Mouse (Mus musculus): ENCODE data around the gene Arhgap44. TPM values are rescaled to one million over a fixed set of nuclear protein-coding genes. Genes with fewer than 3 reads are reported as not detected.

Gene Arhgap44
- polyA plus RNA-seq, 1 experiment: 7.5 TPM

- Histone ChIP-seq H3K4me2 (ENCODE audit: low read depth) (no peak overlapping the region), H3K27me3 (ENCODE audit: control insufficient read depth, insufficient read depth, insufficient read length) (no peaks in the 10 kb centered on the region), H3K79me2 (ENCODE audit: control insufficient read depth, insufficient read depth) (no peaks in the 10 kb centered on the region), H3K36me3 (ENCODE audit: control insufficient read depth, insufficient read depth) (no peaks in the 10 kb centered on the region), H3K4me3 (no peak overlapping the region), H3ac (ENCODE audit: control insufficient read depth, insufficient read length) (no peak overlapping the region)
- TF ChIP-seq SRF (IDR thresholded peaks at IDR 0.05; ENCODE audit: control insufficient read depth, insufficient read length, low read depth): no peak
- TF ChIP-seq USF1 (IDR thresholded peaks at IDR 0.05; ENCODE audit: low read depth): no peak
- no peak for TF ChIP-seq TCF12 (IDR thresholded peaks at IDR 0.05; ENCODE audit: insufficient read depth, poor library complexity, severe bottlenecking)
- no peak for TF ChIP-seq E2F4 (IDR thresholded peaks at IDR 0.05; ENCODE audit: insufficient read depth)
- TF ChIP-seq MAX (IDR thresholded peaks at IDR 0.05; ENCODE audit: low read depth): no peak
- TF ChIP-seq POLR2A (IDR thresholded peaks at IDR 0.05; ENCODE audit: insufficient read length, low read depth): no peak
- TF ChIP-seq POLR2AphosphoS2 (IDR thresholded peaks at IDR 0.05; ENCODE audit: insufficient read length, low read depth): no peak
- no peak for TF ChIP-seq CEBPB (IDR thresholded peaks at IDR 0.05; ENCODE audit: insufficient read depth, poor library complexity, severe bottlenecking)
- TF ChIP-seq MYOD1 (IDR thresholded peaks at IDR 0.05; ENCODE audit: control insufficient read depth in 1 of 3, insufficient read length in 2 of 3, low read depth in 2 of 3): no peak
Observed at GRCm38 (mm10) chr11:65013906-65014305, 148.9 kb downstream of the Arhgap44 start.

GRCm38 (mm10) chr11:65006047-65006446 is 156.7 kb downstream of the Arhgap44 start:
- H3K27me3 ChIP-seq (ENCODE audit: control insufficient read depth, insufficient read depth, insufficient read length): no peaks in the 10 kb centered on the region
- H3K36me3 ChIP-seq (ENCODE audit: control insufficient read depth, insufficient read depth): peaks cover 3% of the 10 kb centered on the region
- H3K79me2 ChIP-seq (ENCODE audit: control insufficient read depth, insufficient read depth): no peaks in the 10 kb centered on the region
- no peak overlapping the region for H3K4me2 ChIP-seq (ENCODE audit: low read depth)
- TF ChIP-seq TCF12 (IDR thresholded peaks at IDR 0.05; ENCODE audit: insufficient read depth, poor library complexity, severe bottlenecking) (no peak), USF1 (IDR thresholded peaks at IDR 0.05; ENCODE audit: low read depth) (no peak), SRF (IDR thresholded peaks at IDR 0.05; ENCODE audit: control insufficient read depth, insufficient read length, low read depth) (no peak), REST (IDR thresholded peaks at IDR 0.05; ENCODE audit: insufficient read depth, insufficient read length) (no peak), MAX (IDR thresholded peaks at IDR 0.05; ENCODE audit: low read depth) (no peak), TCF3 (IDR thresholded peaks at IDR 0.05; ENCODE audit: insufficient read length, low read depth) (no peak)
- no peak overlapping the region for H3ac ChIP-seq (ENCODE audit: control insufficient read depth, insufficient read length)
- no peak overlapping the region for H3K4me3 ChIP-seq

DNA sequence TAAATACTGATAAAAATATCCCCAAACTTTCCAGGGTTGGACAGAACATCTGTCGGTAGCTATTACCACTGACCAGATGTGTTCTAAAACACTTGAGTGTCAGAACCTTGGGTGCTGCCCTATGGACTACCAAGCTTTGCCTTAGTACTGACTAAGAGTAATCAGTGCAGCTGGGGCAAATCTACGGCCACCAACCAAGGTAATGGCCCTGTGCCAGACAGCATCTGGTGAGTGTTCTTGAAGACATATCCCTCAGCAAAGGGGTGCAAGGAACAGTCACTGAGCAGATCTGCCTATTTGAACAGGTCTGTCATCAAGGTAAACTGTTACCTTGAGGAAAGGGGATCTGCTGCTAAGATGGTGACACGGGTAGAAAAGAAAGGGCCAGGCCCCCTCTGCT is 157.9 kb downstream of the Arhgap44 start:
- H3K4me2 ChIP-seq (ENCODE audit: low read depth): no peak overlapping the region
- no peak overlapping the region for H3ac ChIP-seq (ENCODE audit: control insufficient read depth, insufficient read length)
- no peaks in the 10 kb centered on the region for H3K27me3 ChIP-seq (ENCODE audit: control insufficient read depth, insufficient read depth, insufficient read length)
- H3K36me3 ChIP-seq (ENCODE audit: control insufficient read depth, insufficient read depth): peaks cover 3% of the 10 kb centered on the region
- no peaks in the 10 kb centered on the region for H3K79me2 ChIP-seq (ENCODE audit: control insufficient read depth, insufficient read depth)
- no peak for TF ChIP-seq MYOD1 (IDR thresholded peaks at IDR 0.05; ENCODE audit: control insufficient read depth in 1 of 3, insufficient read length in 2 of 3, low read depth in 2 of 3)
- no peak for TF ChIP-seq REST (IDR thresholded peaks at IDR 0.05; ENCODE audit: insufficient read depth, insufficient read length)
- no peak for TF ChIP-seq E2F4 (IDR thresholded peaks at IDR 0.05; ENCODE audit: insufficient read depth)
- no peak for TF ChIP-seq POLR2A (IDR thresholded peaks at IDR 0.05; ENCODE audit: insufficient read length, low read depth)
- no peak for TF ChIP-seq SRF (IDR thresholded peaks at IDR 0.05; ENCODE audit: control insufficient read depth, insufficient read length, low read depth)
- TF ChIP-seq TCF3 (IDR thresholded peaks at IDR 0.05; ENCODE audit: insufficient read length, low read depth): no peak
- TF ChIP-seq TCF12 (IDR thresholded peaks at IDR 0.05; ENCODE audit: insufficient read depth, poor library complexity, severe bottlenecking): no peak
- no peak for TF ChIP-seq POLR2AphosphoS2 (IDR thresholded peaks at IDR 0.05; ENCODE audit: insufficient read length, low read depth)
- TF ChIP-seq CEBPB (IDR thresholded peaks at IDR 0.05; ENCODE audit: insufficient read depth, poor library complexity, severe bottlenecking): no peak
- TF ChIP-seq MYOG (IDR thresholded peaks at IDR 0.05; ENCODE audit: control insufficient read depth in 1 of 3, insufficient read depth in 1 of 3, insufficient read length in 2 of 3, low read depth in 2 of 3): no peak
- TF ChIP-seq USF1 (IDR thresholded peaks at IDR 0.05; ENCODE audit: low read depth): no peak
- no peak overlapping the region for H3K4me3 ChIP-seq

DNA sequence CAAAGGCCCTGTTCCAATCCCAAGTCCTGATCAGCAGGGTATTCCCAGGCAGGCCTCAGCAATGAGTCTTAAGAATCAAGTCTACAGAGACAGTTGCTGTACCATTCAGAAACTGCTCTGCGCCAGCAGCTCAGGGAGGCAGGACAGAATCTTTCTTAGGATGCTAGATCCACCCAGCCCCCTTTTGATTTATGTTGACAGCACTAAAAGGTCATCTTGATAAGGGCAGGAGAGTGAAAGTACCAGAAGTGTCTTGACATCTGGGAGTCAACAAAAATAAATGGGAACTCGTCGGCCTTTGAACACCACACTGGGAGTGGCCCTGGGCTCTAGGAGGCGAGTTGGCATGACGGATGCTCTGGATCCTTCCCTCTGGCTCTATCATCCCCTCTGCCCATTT is 159.2 kb downstream of the Arhgap44 start:
- H3K4me2 ChIP-seq (ENCODE audit: low read depth): no peak overlapping the region
- H3K27me3 ChIP-seq (ENCODE audit: control insufficient read depth, insufficient read depth, insufficient read length): no peaks in the 10 kb centered on the region
- peaks cover 6% of the 10 kb centered on the region for H3K36me3 ChIP-seq (ENCODE audit: control insufficient read depth, insufficient read depth)
- no peak overlapping the region for H3ac ChIP-seq (ENCODE audit: control insufficient read depth, insufficient read length)
- H3K79me2 ChIP-seq (ENCODE audit: control insufficient read depth, insufficient read depth): no peaks in the 10 kb centered on the region
- TF ChIP-seq USF1 (IDR thresholded peaks at IDR 0.05; ENCODE audit: low read depth): no peak
- TF ChIP-seq TCF12 (IDR thresholded peaks at IDR 0.05; ENCODE audit: insufficient read depth, poor library complexity, severe bottlenecking): no peak
- TF ChIP-seq MAX (IDR thresholded peaks at IDR 0.05; ENCODE audit: low read depth): no peak
- no peak for TF ChIP-seq POLR2AphosphoS2 (IDR thresholded peaks at IDR 0.05; ENCODE audit: insufficient read length, low read depth)
- TF ChIP-seq MYOD1 (IDR thresholded peaks at IDR 0.05; ENCODE audit: control insufficient read depth in 1 of 3, insufficient read length in 2 of 3, low read depth in 2 of 3): no peak
- TF ChIP-seq E2F4 (IDR thresholded peaks at IDR 0.05; ENCODE audit: insufficient read depth): no peak
- TF ChIP-seq CEBPB (IDR thresholded peaks at IDR 0.05; ENCODE audit: insufficient read depth, poor library complexity, severe bottlenecking): no peak
- TF ChIP-seq REST (IDR thresholded peaks at IDR 0.05; ENCODE audit: insufficient read depth, insufficient read length): no peak
- no peak for TF ChIP-seq SRF (IDR thresholded peaks at IDR 0.05; ENCODE audit: control insufficient read depth, insufficient read length, low read depth)
- no peak for TF ChIP-seq MYOG (IDR thresholded peaks at IDR 0.05; ENCODE audit: control insufficient read depth in 1 of 3, insufficient read depth in 1 of 3, insufficient read length in 2 of 3, low read depth in 2 of 3)
- no peak for TF ChIP-seq POLR2A (IDR thresholded peaks at IDR 0.05; ENCODE audit: insufficient read length, low read depth)
- no peak for TF ChIP-seq TCF3 (IDR thresholded peaks at IDR 0.05; ENCODE audit: insufficient read length, low read depth)
- H3K4me3 ChIP-seq: no peak overlapping the region

- no peak for TF ChIP-seq POLR2AphosphoS2 (IDR thresholded peaks at IDR 0.05; ENCODE audit: insufficient read length, low read depth)
- TF ChIP-seq MYOG (IDR thresholded peaks at IDR 0.05; ENCODE audit: control insufficient read depth in 1 of 3, insufficient read depth in 1 of 3, insufficient read length in 2 of 3, low read depth in 2 of 3): no peak
- TF ChIP-seq TCF3 (IDR thresholded peaks at IDR 0.05; ENCODE audit: insufficient read length, low read depth): no peak
- TF ChIP-seq USF1 (IDR thresholded peaks at IDR 0.05; ENCODE audit: low read depth): no peak
- no peak for TF ChIP-seq REST (IDR thresholded peaks at IDR 0.05; ENCODE audit: insufficient read depth, insufficient read length)
- TF ChIP-seq SRF (IDR thresholded peaks at IDR 0.05; ENCODE audit: control insufficient read depth, insufficient read length, low read depth): no peak
- TF ChIP-seq CEBPB (IDR thresholded peaks at IDR 0.05; ENCODE audit: insufficient read depth, poor library complexity, severe bottlenecking): no peak
- no peak for TF ChIP-seq TCF12 (IDR thresholded peaks at IDR 0.05; ENCODE audit: insufficient read depth, poor library complexity, severe bottlenecking)
- no peak for TF ChIP-seq MAX (IDR thresholded peaks at IDR 0.05; ENCODE audit: low read depth)
- Histone ChIP-seq H3K36me3 (ENCODE audit: control insufficient read depth, insufficient read depth) (peaks cover 6% of the 10 kb centered on the region), H3K4me3 (no peak overlapping the region), H3K79me2 (ENCODE audit: control insufficient read depth, insufficient read depth) (no peaks in the 10 kb centered on the region), H3ac (ENCODE audit: control insufficient read depth, insufficient read length) (no peak overlapping the region), H3K27me3 (ENCODE audit: control insufficient read depth, insufficient read depth, insufficient read length) (no peaks in the 10 kb centered on the region), H3K4me2 (ENCODE audit: low read depth) (no peak overlapping the region)
Observed at GRCm38 (mm10) chr11:65001729-65002128, 161.0 kb downstream of the Arhgap44 start.

Measured in myocyte (in vitro differentiated cells).